Mouse (Mus musculus) embryo, embryonic 10 days (tissue): ENCODE measurements around the gene C1ql4.
"Not testable (repeated sequence)": the region's sequence is repeated elsewhere in the genome, so short reads cannot be mapped to it uniquely, and the experiment has no call there.

Experiments
- DNase-seq: peaks from one replicate; pipeline ENCODE4 v3.0.0-alpha.2; 2015; ENCODE audit warnings: low spot score

The C1ql4 gene

DNA sequence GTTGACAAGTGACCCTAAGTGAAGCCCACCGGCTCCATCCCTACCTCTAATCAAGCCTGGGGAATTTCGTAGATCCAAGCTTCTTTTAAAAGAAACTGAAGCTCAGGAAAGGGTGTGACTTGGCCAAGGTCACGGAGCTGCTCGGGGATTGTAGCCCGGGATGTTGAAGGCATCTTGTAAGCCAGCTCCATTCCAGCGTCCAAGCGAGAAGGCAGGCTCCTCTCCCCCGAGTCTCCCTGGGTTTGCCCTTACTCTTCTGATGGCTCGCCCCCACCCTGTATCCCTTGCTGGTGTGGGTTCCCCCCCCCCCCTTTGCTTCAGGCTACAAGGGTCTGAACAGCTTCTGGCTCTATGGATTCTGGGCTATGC, 10.9 kb upstream of the C1ql4 start:
- DNase-seq: peak; percentile 43

GRCm38 (mm10) chr15:99097840-99098492, 10.3 kb upstream of the C1ql4 start:
- peak; percentile 49 for DNase-seq

DNA sequence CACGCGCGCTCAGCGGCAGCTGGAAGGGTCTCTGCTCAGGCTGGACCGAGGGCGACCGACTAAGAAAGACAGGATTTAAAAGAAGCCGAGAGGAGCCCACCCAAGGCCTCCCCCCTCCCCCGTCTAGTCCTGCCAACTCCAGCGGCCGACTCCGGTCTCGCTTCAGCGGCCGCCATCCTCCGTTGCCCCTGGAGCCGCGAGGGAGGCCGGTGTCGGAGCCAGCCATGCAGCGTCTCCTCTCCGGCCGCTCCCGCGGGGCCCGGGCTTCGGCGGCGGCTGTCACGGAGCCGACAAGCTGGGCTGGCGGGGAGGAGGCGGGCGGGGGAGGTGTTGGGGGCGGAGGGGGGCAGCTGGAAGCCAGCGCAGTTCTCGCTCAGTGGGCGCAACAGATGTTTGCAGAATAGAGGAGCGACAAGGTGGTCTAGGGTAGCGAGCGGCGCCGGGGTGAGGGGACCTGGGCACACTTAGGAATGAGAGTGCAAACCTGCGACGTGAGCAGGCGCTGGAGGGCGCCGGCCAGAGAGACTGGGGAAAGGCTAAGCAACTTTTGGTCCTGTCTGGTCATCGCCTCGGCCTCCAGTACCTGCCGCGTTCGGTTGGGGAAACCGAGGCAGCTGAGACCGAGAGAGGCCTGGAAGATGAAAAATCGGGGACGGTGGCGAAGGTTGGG, 9.3 kb upstream of the C1ql4 start:
- DNase-seq: peak; percentile 57

GRCm38 (mm10) chr15:99096061-99096793, 8.6 kb upstream of the C1ql4 start:
- DNase-seq: no peak

DNA sequence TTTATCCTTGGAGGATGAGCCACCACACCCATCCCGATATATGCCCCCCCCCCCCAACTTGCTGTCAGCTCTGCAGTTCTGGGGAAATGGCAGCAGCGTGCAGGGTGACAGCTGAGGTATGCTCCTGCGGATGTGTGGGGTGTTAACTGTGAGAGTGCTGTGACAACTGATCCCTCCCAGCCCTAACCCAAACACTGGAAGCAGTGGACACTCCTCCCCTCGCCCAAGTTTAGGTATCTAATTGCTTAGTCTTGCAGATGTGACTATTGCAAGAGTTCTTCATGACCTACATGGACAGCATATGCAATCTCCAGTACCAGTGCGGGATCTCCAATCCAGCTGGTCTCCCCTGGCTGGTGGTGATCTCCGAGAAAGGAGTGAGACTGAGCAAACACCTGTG, 7.7 kb upstream of the C1ql4 start:
- no peak for DNase-seq

- DNase-seq: peak; percentile 71
Observed at GRCm38 (mm10) chr15:99094631-99095270, 7.1 kb upstream of the C1ql4 start.

GRCm38 (mm10) chr15:99093291-99094258, 6.0 kb upstream of the C1ql4 start:
- DNase-seq: peak; percentile 80

GRCm38 (mm10) chr15:99092870-99093269, 5.3 kb upstream of the C1ql4 start, which contains the start of gene Dnajc22:
Gene Dnajc22 (plus strand): TSS chr15:99093170.
- DNase-seq: no peak

DNA sequence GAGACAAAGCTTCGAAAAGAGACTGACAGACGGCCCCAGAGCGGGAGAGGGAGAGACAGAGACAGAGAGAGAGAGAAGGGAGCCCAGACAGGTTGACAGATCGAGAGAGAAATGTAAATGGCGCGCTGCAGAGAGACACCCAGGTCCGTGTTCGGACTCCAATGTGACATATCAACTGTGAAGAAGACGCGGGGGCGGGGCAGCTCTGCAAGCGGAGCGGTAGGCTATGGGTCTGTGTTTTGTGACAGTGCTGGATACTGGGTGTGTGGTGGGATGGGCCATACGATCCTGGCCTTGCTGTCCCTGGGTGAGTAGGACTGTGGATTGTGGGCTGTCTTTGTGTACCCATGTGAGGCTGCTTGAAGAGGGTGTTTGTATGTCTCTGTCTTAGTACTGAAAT, 1.5 kb upstream of the C1ql4 start:
- no peak for DNase-seq

DNA sequence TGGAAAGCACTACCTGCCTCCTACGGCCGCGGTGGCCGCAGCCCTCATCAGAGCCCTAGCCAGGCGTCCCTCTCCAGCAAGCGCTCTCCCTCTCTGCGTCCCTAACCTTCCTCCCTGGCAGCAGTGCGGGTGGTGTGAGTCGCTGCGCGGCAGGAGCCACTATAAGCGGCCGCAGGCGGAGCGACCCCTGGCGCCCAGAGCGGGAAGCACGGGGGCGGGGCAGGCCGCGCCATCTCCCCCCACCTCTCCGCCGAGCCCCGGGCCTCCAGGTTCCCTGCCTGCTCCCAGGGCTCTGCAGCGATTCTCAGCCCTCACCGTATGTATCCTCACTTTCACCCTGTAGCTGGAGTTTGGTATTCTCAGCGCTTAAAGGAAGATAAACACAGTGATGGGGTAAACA, 675 bp upstream of the C1ql4 start:
- DNase-seq: peak; percentile 82

- DNase-seq: no peak
Observed at GRCm38 (mm10) chr15:99085997-99086396, 1.6 kb downstream of the C1ql4 start.

DNA sequence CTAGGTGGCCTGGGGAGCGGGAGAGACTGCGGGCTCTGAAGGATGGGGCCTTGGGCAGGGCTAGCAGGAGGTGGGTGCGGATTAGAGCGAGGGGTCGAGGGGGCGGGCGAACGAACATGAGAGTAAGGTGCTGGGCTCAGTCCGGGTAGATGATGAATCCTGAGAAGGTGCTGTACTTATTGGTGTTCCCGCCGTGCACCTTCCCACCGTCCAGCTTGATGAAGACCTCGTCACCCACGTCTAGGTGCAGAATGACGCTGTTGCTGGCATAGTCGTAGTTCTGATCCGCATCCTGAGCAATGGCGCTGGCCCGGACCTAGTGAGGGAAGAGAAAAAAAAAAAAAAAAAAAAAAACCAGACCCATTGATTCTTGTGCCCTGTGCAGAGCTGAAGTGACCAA, 3.0 kb downstream of the C1ql4 start:
- DNase-seq: no peak

- DNase-seq: peak; percentile 51
Observed at GRCm38 (mm10) chr15:99083867-99084557, 3.6 kb downstream of the C1ql4 start.

DNA sequence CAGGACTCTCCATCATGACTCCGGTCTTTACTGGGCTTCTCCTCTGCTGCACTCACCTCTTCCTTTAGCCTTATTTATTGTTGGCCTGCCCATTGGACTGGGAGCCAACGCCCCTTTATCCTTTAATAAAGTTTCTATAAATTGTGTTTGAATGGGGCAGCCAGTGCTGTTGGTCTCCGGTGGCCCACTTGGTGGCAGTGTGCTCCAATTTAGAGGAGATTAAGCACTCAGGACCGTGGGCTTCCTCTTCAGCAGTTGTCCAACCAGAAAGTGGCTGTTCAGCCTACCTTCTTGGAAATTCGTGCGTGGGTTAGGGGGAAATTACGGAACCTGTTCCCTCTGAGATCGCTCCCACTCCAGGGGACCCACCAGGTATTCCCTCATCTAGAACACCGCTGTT, 4.4 kb downstream of the C1ql4 start:
- peak; percentile 70 for DNase-seq

DNA sequence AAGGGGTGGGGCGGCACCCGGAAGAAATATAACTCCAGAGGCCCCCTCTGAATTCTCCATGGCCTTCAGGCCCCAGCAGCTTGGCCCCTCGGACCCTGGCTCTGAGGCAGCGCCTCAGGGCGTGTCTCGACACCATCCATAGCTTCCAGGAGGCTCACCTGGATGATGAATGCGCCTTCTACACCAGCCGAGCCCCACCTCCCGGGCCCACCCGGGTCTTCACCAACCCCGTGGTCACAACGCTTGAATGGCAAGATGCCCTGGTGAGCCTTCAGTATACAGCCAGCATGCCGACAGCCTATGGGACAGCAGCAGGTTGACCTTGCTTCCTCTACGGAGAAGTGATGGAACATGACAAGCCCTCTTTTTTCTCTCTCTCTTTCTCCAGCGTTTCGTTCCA, 4.8 kb downstream of the C1ql4 start:
- no peak for DNase-seq

GRCm38 (mm10) chr15:99082322-99082721, 5.3 kb downstream of the C1ql4 start:
- DNase-seq: no peak

DNA sequence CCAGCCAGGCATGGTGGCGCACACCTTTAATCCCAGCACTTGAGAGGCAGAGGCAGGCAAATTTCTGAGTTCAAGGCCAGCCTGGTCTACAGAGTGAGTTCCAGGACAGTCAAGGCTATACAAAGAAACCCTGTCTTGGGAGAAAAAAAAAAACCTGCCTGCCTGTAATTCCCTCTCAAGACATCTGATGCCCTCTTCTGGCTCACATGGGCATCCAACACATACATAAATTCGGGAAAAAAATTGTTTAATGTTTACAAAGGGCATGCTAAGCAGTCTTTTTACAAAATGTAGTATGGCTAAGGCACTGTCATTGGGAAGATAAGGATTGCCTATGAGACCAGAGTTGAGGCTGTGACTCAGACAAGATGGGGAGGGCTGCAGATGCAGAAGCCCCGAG, 7.8 kb downstream of the C1ql4 start:
- no peak for DNase-seq

GRCm38 (mm10) chr15:99078181-99078910, 9.3 kb downstream of the C1ql4 start:
- DNase-seq: no peak

DNA sequence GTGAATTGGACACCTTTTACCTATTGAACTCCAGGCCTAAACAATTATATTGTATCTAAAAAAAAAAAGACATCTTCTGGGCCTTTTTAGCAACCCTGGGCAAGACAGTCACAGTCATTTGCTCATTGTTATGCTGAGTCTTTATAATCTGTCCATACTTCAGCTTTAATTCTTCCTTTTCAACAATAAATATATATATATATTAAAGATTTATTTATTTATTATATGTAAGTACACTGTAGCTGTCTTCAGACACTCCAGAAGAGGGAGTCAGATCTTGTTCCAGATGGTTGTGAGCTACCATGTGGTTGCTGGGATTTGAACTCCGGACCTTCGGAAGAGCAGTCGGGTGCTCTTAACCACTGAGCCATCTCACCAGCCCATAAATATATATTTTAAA, 11.6 kb downstream of the C1ql4 start:
- not testable (repeated sequence) for DNase-seq
